Mouse (Mus musculus): ENCODE measurements around the gene Slc48a1.

Gene Slc48a1

GRCm38 (mm10) chr15:97801811-97802210, 23.5 kb downstream of the Slc48a1 start:
- no peak for DNase-seq (ENCODE audit: low spot score)

GRCm38 (mm10) chr15:97802575-97802974, 24.3 kb downstream of the Slc48a1 start:
- DNase-seq (ENCODE audit: low spot score): no peak

GRCm38 (mm10) chr15:97807867-97808266, 29.5 kb downstream of the Slc48a1 start:
- DNase-seq (ENCODE audit: low spot score): no peak

GRCm38 (mm10) chr15:97808532-97808931, 30.2 kb downstream of the Slc48a1 start:
- DNase-seq (ENCODE audit: low spot score): no peak

GRCm38 (mm10) chr15:97809206-97809605, 30.9 kb downstream of the Slc48a1 start:
- no peak for DNase-seq (ENCODE audit: low spot score)

- DNase-seq (ENCODE audit: low spot score): no peak
Measured at GRCm38 (mm10) chr15:97809942-97810341, 31.6 kb downstream of the Slc48a1 start.

GRCm38 (mm10) chr15:97810399-97810798, 32.1 kb downstream of the Slc48a1 start:
- DNase-seq (ENCODE audit: low spot score): no peak

GRCm38 (mm10) chr15:97811307-97811706, 33.0 kb downstream of the Slc48a1 start:
- no peak for DNase-seq (ENCODE audit: low spot score)

GRCm38 (mm10) chr15:97812126-97812525, 33.8 kb downstream of the Slc48a1 start:
- peak; percentile 90 for DNase-seq (ENCODE audit: low spot score)

GRCm38 (mm10) chr15:97812875-97813274, 34.6 kb downstream of the Slc48a1 start:
- DNase-seq (ENCODE audit: low spot score): no peak

- DNase-seq (ENCODE audit: low spot score): no peak
Measured at GRCm38 (mm10) chr15:97813452-97814204, 35.3 kb downstream of the Slc48a1 start.

- DNase-seq (ENCODE audit: low spot score): no peak
Measured at GRCm38 (mm10) chr15:97814703-97815102, 36.4 kb downstream of the Slc48a1 start.

GRCm38 (mm10) chr15:97815254-97815653, 36.9 kb downstream of the Slc48a1 start:
- DNase-seq (ENCODE audit: low spot score): no peak

GRCm38 (mm10) chr15:97816199-97816994, 38.1 kb downstream of the Slc48a1 start:
- no peak for DNase-seq (ENCODE audit: low spot score)

GRCm38 (mm10) chr15:97819937-97820336, 41.6 kb downstream of the Slc48a1 start:
- no peak for DNase-seq (ENCODE audit: low spot score)

- DNase-seq (ENCODE audit: low spot score): no peak
Measured at GRCm38 (mm10) chr15:97821321-97821982, 43.1 kb downstream of the Slc48a1 start.

- no peak for DNase-seq (ENCODE audit: low spot score)
Measured at GRCm38 (mm10) chr15:97821983-97822363, 43.7 kb downstream of the Slc48a1 start.

- no peak for DNase-seq (ENCODE audit: low spot score)
Measured at GRCm38 (mm10) chr15:97822545-97823228, 44.4 kb downstream of the Slc48a1 start.

GRCm38 (mm10) chr15:97823479-97823878, 45.2 kb downstream of the Slc48a1 start:
- no peak for DNase-seq (ENCODE audit: low spot score)

GRCm38 (mm10) chr15:97824042-97824441, 45.7 kb downstream of the Slc48a1 start:
- no peak for DNase-seq (ENCODE audit: low spot score)

- peak; percentile 76 for DNase-seq (ENCODE audit: low spot score)
Measured at GRCm38 (mm10) chr15:97825071-97825940, 47.0 kb downstream of the Slc48a1 start.
